Mouse (Mus musculus) urinary bladder, postnatal 14 days (tissue): ENCODE measurements around the gene Rgs11.

Source experiments
- DNase-seq: peaks from one replicate; pipeline ENCODE4 v3.0.0; 2021; ENCODE audit warnings: low spot score

The Rgs11 gene

GRCm38 (mm10) chr17:26231156-26231555 is 28.4 kb downstream of the Rgs11 start:
- no peak for DNase-seq

- DNase-seq, result no peak
Observed at GRCm38 (mm10) chr17:26232863-26233262, 30.1 kb downstream of the Rgs11 start.

- no peak for DNase-seq
Observed at GRCm38 (mm10) chr17:26234386-26234785, 31.6 kb downstream of the Rgs11 start.

GRCm38 (mm10) chr17:26235077-26235815 is 32.5 kb downstream of the Rgs11 start:
- no peak for DNase-seq

GRCm38 (mm10) chr17:26237667-26238066 is 34.9 kb downstream of the Rgs11 start:
- DNase-seq, result no peak

- DNase-seq, result no peak
Observed at GRCm38 (mm10) chr17:26239551-26239950, 36.8 kb downstream of the Rgs11 start.

- no peak for DNase-seq
Observed at GRCm38 (mm10) chr17:26240120-26240790, 37.5 kb downstream of the Rgs11 start.

- no peak for DNase-seq
Observed at GRCm38 (mm10) chr17:26240990-26241389, 38.2 kb downstream of the Rgs11 start.

- DNase-seq, result peak; percentile 77
Observed at GRCm38 (mm10) chr17:26243471-26244100, 40.8 kb downstream of the Rgs11 start.

- DNase-seq, result peak; percentile 95
Observed at GRCm38 (mm10) chr17:26244101-26244841, 41.5 kb downstream of the Rgs11 start, which contains the start of gene Fam234a. Gene Fam234a (minus strand): TSS chr17:26244242.

GRCm38 (mm10) chr17:26251886-26252538 is 49.3 kb downstream of the Rgs11 start:
- DNase-seq, result no peak

GRCm38 (mm10) chr17:26252539-26253251 is 49.9 kb downstream of the Rgs11 start, which contains the start of gene Luc7l:
Gene Luc7l (plus strand): TSS chr17:26252896.
- DNase-seq, result peak; percentile 93

GRCm38 (mm10) chr17:26253399-26253798 is 50.6 kb downstream of the Rgs11 start:
- DNase-seq, result no peak

- no peak for DNase-seq
Observed at GRCm38 (mm10) chr17:26255313-26255712, 52.6 kb downstream of the Rgs11 start.
